Mouse (Mus musculus) forebrain, postnatal 0 days (tissue): Measurements from ENCODE around the gene Gpr1. TPM values are rescaled to one million over a fixed set of nuclear protein-coding genes. Genes with fewer than 3 reads are reported as not detected.
"Not testable (repeated sequence)": the region's sequence is repeated elsewhere in the genome, so short reads cannot be mapped to it uniquely, and the experiment has no call there.

ENCODE experiments used
- ATAC-seq: fragments of 200-750 bp; cut with Nextera tagmentation; 2 replicates; pipeline ENCODE4 v1.8.0; 2017; ENCODE audit warnings: mild to moderate bottlenecking, moderate library complexity
- DNase-seq: peaks from one replicate; pipeline ENCODE4 v3.0.0-alpha.2; 2015
- H3K27ac ChIP-seq: fragments of 300-500 bp; sonication (generic); 2 replicates; pipeline ENCODE4 v1.5.1; 2014; ENCODE audit warnings: low read depth, mild to moderate bottlenecking, antibody characterized with exemption, low read length, moderate library complexity, mixed read lengths
- H3K27me3 ChIP-seq: fragments of 300-500 bp; sonication (generic); 2 replicates; pipeline ENCODE4 v1.6.1; 2014; ENCODE audit warnings: mild to moderate bottlenecking, low read length, mixed read lengths; ENCODE audit not compliant: insufficient read depth
- H3K36me3 ChIP-seq: fragments of 300-500 bp; sonication (generic); 2 replicates; pipeline ENCODE4 v1.6.1; 2014; ENCODE audit warnings: mild to moderate bottlenecking, moderate library complexity; ENCODE audit not compliant: insufficient read depth
- H3K4me1 ChIP-seq: fragments of 300-500 bp; sonication (generic); 2 replicates; pipeline ENCODE4 v1.6.1; 2014; ENCODE audit warnings: antibody characterized with exemption; ENCODE audit not compliant: insufficient read depth
- H3K4me2 ChIP-seq: fragments of 300-500 bp; sonication (generic); 2 replicates; pipeline ENCODE4 v1.6.1; 2014; ENCODE audit warnings: low read depth, mild to moderate bottlenecking, moderate library complexity
- H3K4me3 ChIP-seq: fragments of 300-500 bp; sonication (generic); 2 replicates; pipeline ENCODE4 v1.5.1; 2014; ENCODE audit warnings: low read depth, low read length, mixed read lengths
- H3K9ac ChIP-seq: fragments of 300-500 bp; sonication (generic); 2 replicates; pipeline ENCODE4 v1.6.1; 2014; ENCODE audit warnings: mild to moderate bottlenecking
- H3K9me3 ChIP-seq: fragments of 300-500 bp; sonication (generic); 2 replicates; pipeline ENCODE4 v1.6.1; 2016; ENCODE audit warnings: low read length
- CTCF ChIP-seq: sonication (generic); IDR thresholded peaks from 2 replicates; pipeline ENCODE4 v1.5.1; 2016; ENCODE audit warnings: antibody characterized with exemption, control low read depth, low read depth
- WGBS: fragments of 180-500 bp; shearing (Covaris S2); extraction: QIAGEN DNeasy Blood & Tissue Kit; methylation state at CpG from one replicate; pipeline ENCODE4 v1.1.7; 2014; 5-methylcytosine and 5-hydroxymethylcytosine counted together
- polyA plus RNA-seq: library from polyadenylated mRNA; unstranded; fragments of >200 nt; fragmentation: Nextera tagmentation; extraction: Ambion mirVana; gene quantifications from 2 replicates; pipeline ENCODE4 v1.2.1, GENCODE M21; 2015
- total RNA-seq: library from RNA; depleted of rRNA; stranded (reverse); fragments of >200 nt; gene quantifications from 2 replicates; pipeline ENCODE4 v1.2.3, GENCODE M21; 2014

Gene Gpr1
- total and polyA plus RNA-seq, 2 experiments from 2014 or later, result 0.45 to 0.95 TPM

DNA sequence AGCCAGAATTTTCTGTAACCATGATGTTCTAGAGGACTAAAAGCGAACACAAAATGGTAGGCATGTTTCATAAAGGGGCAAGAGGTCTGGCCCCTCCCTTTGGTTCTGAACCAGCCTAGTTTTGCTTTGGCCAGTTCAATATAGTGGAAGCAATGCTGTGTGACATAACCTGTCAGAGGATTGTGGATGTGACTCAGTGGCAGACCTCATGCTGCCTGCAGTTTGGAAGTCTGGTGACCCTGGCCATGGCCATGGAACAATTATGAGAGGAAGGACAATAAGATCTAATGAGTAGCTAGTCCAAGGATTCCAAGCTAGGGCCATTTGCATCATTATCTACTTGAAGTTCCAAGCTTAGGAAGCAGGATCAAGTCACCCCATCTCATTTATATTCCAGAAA, 32.9 kb downstream of the Gpr1 start:
- Histone ChIP-seq H3K4me1 (peaks cover 15% of the 10 kb centered on the region), H3K27me3 (no peaks in the 10 kb centered on the region), H3K9me3 (no peaks in the 10 kb centered on the region), H3K36me3 (peaks cover 16% of the 10 kb centered on the region; the same call in 1 of the 2 replicates), H3K9ac (no peak overlapping the region), H3K4me2 (no peak overlapping the region), H3K27ac (no peak overlapping the region), H3K4me3 (no peak overlapping the region)
- no peak for TF ChIP-seq CTCF
- no peak for ATAC-seq
- 92% methylated on average over 1 of the region's 1 CpGs for WGBS
- no peak for DNase-seq

DNA sequence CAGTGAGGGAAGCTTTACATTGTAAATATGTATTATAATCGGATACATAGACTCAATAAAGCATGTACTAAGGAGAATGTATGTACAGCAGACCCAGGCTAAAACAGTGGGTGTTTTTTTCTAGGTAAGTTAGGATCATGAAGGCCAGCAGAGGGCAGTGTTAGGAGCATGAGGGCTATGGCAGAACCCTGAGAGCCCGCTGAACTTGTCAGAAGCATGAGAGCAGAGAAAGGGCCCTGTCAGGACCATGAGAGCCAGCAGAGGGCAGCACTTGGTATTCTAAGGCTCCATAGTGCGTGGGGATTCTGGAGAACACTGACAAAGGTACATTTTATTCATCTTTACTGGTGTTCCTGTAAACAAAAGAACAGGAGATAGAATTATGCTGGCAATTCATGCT, 33.3 kb downstream of the Gpr1 start:
- Histone ChIP-seq H3K4me1 (peaks cover 15% of the 10 kb centered on the region), H3K4me3 (no peak overlapping the region), H3K36me3 (peaks cover 16% of the 10 kb centered on the region; the same call in 1 of the 2 replicates), H3K4me2 (no peak overlapping the region), H3K9me3 (no peaks in the 10 kb centered on the region), H3K27ac (no peak overlapping the region), H3K27me3 (no peaks in the 10 kb centered on the region), H3K9ac (no peak overlapping the region)
- peak; percentile 93 for TF ChIP-seq CTCF
- 6% methylated on average over 3 of the region's 3 CpGs for WGBS
- DNase-seq (peak; percentile 96), ATAC-seq (peak; percentile 88)

DNA sequence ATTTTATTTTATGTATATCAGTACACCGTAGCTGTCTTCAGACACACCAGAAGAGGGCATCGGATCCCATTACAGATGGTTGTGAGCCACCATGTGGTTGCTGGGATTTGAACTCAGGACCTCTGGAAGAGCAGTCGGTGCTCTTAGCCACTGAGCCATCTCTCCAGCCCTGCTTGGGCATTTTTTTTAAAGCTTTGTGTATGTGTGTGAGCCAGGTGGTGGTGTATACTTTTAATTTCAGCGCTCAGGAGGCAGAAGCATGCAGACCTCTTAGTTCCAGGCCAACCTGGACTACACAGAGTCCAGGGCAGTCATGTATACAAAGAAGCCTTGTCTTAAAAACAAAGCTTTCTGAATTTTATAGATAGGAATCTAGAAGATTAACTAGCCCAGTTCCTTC, 33.8 kb downstream of the Gpr1 start:
- H3K4me2 ChIP-seq, H3K9ac ChIP-seq, DNase-seq, H3K4me3 ChIP-seq, H3K27ac ChIP-seq, ATAC-seq, H3K9me3 ChIP-seq, H3K27me3 ChIP-seq: not testable (repeated sequence)
- peaks cover 16% of the 10 kb centered on the region; the same call in 1 of the 2 replicates for H3K36me3 ChIP-seq
- H3K4me1 ChIP-seq, result peaks cover 18% of the 10 kb centered on the region
- 67% methylated on average over 4 of the region's 4 CpGs for WGBS

DNA sequence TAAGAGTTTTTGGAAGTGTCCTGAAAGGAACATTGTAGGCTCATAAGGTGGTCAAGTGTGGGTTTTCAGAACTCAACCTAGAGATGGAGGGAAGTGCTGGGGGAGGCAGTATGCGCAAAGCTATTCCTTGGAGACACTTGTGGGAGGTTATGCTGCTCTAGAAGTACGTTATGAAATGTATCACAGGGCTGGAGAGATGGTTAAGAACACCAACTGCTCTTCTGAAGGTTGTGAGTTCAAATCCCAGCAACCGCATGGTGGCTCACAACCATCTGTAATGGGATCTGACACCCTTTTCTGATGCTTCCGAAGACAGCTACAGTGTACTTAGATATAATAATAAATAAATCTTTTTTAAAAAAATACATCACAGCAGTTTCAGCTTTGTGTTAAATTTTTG, 34.2 kb downstream of the Gpr1 start:
- ATAC-seq, result no peak
- 92% methylated on average over 4 of the region's 4 CpGs for WGBS

DNA sequence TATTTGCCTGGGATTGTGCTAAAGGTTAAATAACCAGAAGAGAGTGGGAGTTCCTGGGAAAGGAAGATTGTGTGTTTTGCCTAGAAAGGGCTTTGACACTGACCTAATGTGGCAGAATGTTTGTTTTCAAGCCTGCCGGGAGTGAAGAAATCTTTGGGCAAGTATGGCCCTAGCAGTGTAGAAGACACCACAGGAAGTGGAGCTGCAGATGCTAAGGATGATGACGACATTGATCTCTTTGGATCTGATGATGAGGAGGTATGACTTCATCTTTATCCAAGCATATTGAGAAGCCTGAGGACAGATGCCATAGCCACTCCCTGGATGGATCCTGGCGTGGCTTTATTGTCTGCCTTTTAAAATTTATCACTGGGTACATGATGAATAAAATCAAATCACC, 36.0 kb downstream of the Gpr1 start:
- Histone ChIP-seq H3K9me3 (no peaks in the 10 kb centered on the region), H3K27ac (no peak overlapping the region), H3K9ac (no peak overlapping the region), H3K4me1 (peaks cover 29% of the 10 kb centered on the region), H3K4me2 (peak overlapping the region; percentile 77; the same call in 1 of the 2 replicates), H3K36me3 (peaks cover 16% of the 10 kb centered on the region; the same call in 1 of the 2 replicates), H3K4me3 (peak overlapping the region; percentile 98; the same call in 1 of the 2 replicates), H3K27me3 (no peaks in the 10 kb centered on the region)
- DNase-seq, result no peak
- no peak for ATAC-seq
- 85% methylated on average over 3 of the region's 3 CpGs for WGBS
- TF ChIP-seq CTCF, result no peak

More for the DNA sequence above, 34.2 kb downstream of the Gpr1 start:
- Histone ChIP-seq H3K4me1 (peaks cover 22% of the 10 kb centered on the region), H3K4me2 (no peak overlapping the region), H3K36me3 (peaks cover 16% of the 10 kb centered on the region; the same call in 1 of the 2 replicates), H3K4me3 (no peak overlapping the region), H3K9me3 (no peaks in the 10 kb centered on the region), H3K27ac (no peak overlapping the region), H3K27me3 (no peaks in the 10 kb centered on the region), H3K9ac (no peak overlapping the region)
- DNase-seq, result no peak
- no peak for TF ChIP-seq CTCF

DNA sequence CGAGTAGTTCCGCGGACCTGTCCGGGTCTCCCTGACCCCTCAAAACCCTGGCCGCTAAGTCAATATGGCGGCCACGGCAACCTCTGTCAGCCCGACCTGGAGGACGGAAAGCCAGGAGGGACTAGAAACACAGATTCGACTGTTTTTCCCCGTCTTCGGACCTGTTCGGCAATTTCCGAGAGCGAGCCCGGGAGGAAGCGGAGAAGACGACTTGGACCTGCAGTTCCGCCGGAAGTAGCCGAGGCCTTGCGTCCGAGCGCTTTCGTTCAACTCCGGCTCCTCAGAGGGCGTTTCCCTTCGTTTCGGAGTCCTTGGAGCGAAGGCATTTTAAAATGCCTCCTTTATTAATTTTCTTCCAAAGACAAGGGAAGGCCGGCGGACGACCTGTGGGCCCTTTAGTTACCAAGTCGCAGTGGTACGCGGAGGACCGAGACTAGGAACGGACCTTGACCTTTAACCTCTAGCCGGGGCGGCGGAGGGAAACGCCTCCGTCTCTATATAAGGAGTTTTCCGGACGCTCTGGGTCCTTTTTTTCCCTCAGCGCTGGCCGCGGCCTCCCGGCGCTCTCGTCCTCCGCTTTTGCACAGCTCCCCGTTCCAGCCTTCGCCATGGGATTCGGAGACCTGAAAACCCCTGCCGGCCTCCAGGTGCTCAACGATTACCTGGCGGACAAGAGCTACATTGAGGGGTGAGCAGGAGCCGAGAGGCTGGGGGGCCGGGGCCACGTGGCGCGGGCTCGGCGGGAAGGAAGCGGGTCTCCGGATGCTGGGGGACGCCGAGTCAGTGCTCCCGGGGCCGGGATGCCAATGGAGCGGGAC, 37.5 kb downstream of the Gpr1 start, which contains the start of the genes Eef1b2 and Ndufs1:
Gene Eef1b2, plus strand, starts transcription at position 222 of the 818 bp plus-strand sequence.
Gene Ndufs1, minus strand, starts transcription at position 230 of the 818 bp plus-strand sequence.
- Histone ChIP-seq H3K9ac (peak within 1 kb of the TSS; percentile 91), H3K27ac (peak within 1 kb of the TSS; percentile 92), H3K4me3 (peak within 1 kb of the TSS; percentile 98), H3K4me2 (peak within 1 kb of the TSS; percentile 77), H3K36me3 (peaks cover 20% of the 10 kb centered on the region; the same call in 1 of the 2 replicates), H3K9me3 (no peaks in the 10 kb centered on the region), H3K27me3 (no peaks in the 10 kb centered on the region), H3K4me1 (peaks cover 26% of the 10 kb centered on the region)
- no peak for TF ChIP-seq CTCF
- 2% methylated on average over 72 of the region's 72 CpGs for WGBS
- DNase-seq (peak; percentile 98), ATAC-seq (peak; percentile 93)

DNA sequence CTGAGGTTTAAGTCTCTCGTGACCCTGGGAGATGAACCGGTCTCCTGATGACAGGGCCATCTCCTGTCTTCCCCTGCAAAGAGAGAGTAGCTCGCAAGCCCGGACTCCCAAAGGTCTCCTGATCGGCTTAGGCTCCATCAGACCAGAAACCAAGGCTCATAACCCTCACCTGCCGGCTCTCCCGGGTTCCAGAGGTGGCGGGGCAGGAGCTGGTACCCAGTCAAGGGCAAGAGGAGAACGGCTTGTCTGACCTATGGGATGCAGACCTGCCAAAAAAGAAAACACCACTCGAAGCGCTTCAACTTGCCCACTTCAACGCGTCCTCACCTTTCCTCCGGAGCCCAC, 38.1 kb downstream of the Gpr1 start:
- DNase-seq, result no peak
- H3K4me2 ChIP-seq, result peak overlapping the region; percentile 77
- peak overlapping the region; percentile 91 for H3K9ac ChIP-seq
- peak; percentile 9 for ATAC-seq
- H3K27me3 ChIP-seq, result no peaks in the 10 kb centered on the region
- peaks cover 24% of the 10 kb centered on the region; the same call in 1 of the 2 replicates for H3K36me3 ChIP-seq
- no peak for TF ChIP-seq CTCF
- peak overlapping the region; percentile 92 for H3K27ac ChIP-seq
- 0% methylated on average over 14 of the region's 14 CpGs for WGBS
- no peaks in the 10 kb centered on the region for H3K9me3 ChIP-seq
- peaks cover 23% of the 10 kb centered on the region for H3K4me1 ChIP-seq
- H3K4me3 ChIP-seq, result peak overlapping the region; percentile 98
